Mouse (Mus musculus): ENCODE measurements around the gene Wbp1.

Wbp1 gene

GRCm38 (mm10) chr6:83127419-83127818 is 6.1 kb upstream of the Wbp1 start:
- no peaks in the 10 kb centered on the region for H3K27me3 ChIP-seq (ENCODE audit: insufficient read depth, low read length)
- TF ChIP-seq CTCF (conservative IDR thresholded peaks at IDR 0.05; ENCODE audit: low read length) (peak; percentile 62), POU5F1 (IDR thresholded peaks at IDR 0.05; ENCODE audit: borderline replicate concordance, low read length) (no peak), NANOG (IDR thresholded peaks at IDR 0.05; ENCODE audit: borderline replicate concordance, low read length) (no peak)

DNA sequence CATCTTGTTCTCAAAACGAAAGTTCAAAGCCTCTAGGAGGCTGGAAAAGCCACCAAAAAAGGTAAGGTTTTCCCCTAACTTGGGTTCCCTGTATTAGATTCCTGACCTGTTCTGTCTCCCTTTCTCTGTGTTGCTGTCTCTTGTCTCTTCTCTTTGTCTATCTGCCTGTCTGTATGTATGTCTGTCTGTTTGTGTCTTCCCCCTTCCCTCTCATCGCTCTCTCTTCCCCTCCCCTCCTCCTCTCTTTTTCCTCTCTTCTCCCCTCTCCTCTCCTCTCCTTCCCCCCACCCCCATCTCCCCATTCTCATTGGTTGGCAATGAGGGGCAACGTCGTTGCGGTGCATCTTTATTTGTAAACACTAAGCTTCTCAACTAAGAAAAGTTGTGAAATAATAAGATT is 4.0 kb upstream of the Wbp1 start, which contains the start of gene Ino80b:
Ino80b (minus strand) TSS at position 101 of the 400 bp plus-strand sequence.
- H3K36me3 ChIP-seq (ENCODE audit: insufficient read depth, low read length), result peaks cover 12% of the 10 kb centered on the region
- H3K4me3 ChIP-seq (replicated peaks; ENCODE audit: low read length), result peak within 1 kb of the TSS; percentile 91
- no peaks in the 10 kb centered on the region for H3K27me3 ChIP-seq (ENCODE audit: insufficient read depth, low read length)
- peaks cover 39% of the 10 kb centered on the region for H3K4me1 ChIP-seq (replicated peaks; ENCODE audit: low read depth, low read length)
- no peaks in the 10 kb centered on the region for H3K9me3 ChIP-seq (ENCODE audit: low read length)
- TF ChIP-seq POU5F1 (IDR thresholded peaks at IDR 0.05; ENCODE audit: borderline replicate concordance, low read length), result no peak
- TF ChIP-seq CTCF (conservative IDR thresholded peaks at IDR 0.05; ENCODE audit: low read length), result no peak
- no peak for TF ChIP-seq NANOG (IDR thresholded peaks at IDR 0.05; ENCODE audit: borderline replicate concordance, low read length)

More at GRCm38 (mm10) chr6:83127419-83127818, 6.1 kb upstream of the Wbp1 start:
- Histone ChIP-seq H3K36me3 (ENCODE audit: insufficient read depth, low read length) (peaks cover 12% of the 10 kb centered on the region), H3K4me1 (replicated peaks; ENCODE audit: low read depth, low read length) (peaks cover 48% of the 10 kb centered on the region), H3K4me3 (replicated peaks; ENCODE audit: low read length) (no peak overlapping the region), H3K9me3 (ENCODE audit: low read length) (no peaks in the 10 kb centered on the region)

- peaks cover 13% of the 10 kb centered on the region for H3K36me3 ChIP-seq (ENCODE audit: insufficient read depth, low read length)
- H3K4me3 ChIP-seq (replicated peaks; ENCODE audit: low read length), result peak overlapping the region; percentile 91
- no peaks in the 10 kb centered on the region for H3K27me3 ChIP-seq (ENCODE audit: insufficient read depth, low read length)
- no peak for TF ChIP-seq CTCF (conservative IDR thresholded peaks at IDR 0.05; ENCODE audit: low read length)
- no peak for TF ChIP-seq POU5F1 (IDR thresholded peaks at IDR 0.05; ENCODE audit: borderline replicate concordance, low read length)
- TF ChIP-seq NANOG (IDR thresholded peaks at IDR 0.05; ENCODE audit: borderline replicate concordance, low read length), result no peak
- H3K9me3 ChIP-seq (ENCODE audit: low read length), result no peaks in the 10 kb centered on the region
- peaks cover 44% of the 10 kb centered on the region for H3K4me1 ChIP-seq (replicated peaks; ENCODE audit: low read depth, low read length)
Measured at GRCm38 (mm10) chr6:83124851-83125312, 3.5 kb upstream of the Wbp1 start.

- H3K4me1 ChIP-seq (replicated peaks; ENCODE audit: low read depth, low read length), result peaks cover 60% of the 10 kb centered on the region
- no peaks in the 10 kb centered on the region for H3K9me3 ChIP-seq (ENCODE audit: low read length)
- no peaks in the 10 kb centered on the region for H3K27me3 ChIP-seq (ENCODE audit: insufficient read depth, low read length)
- peaks cover 32% of the 10 kb centered on the region for H3K36me3 ChIP-seq (ENCODE audit: insufficient read depth, low read length)
- TF ChIP-seq NANOG (IDR thresholded peaks at IDR 0.05; ENCODE audit: borderline replicate concordance, low read length) (no peak), CTCF (conservative IDR thresholded peaks at IDR 0.05; ENCODE audit: low read length) (no peak), POU5F1 (IDR thresholded peaks at IDR 0.05; ENCODE audit: borderline replicate concordance, low read length) (no peak)
- 0 out of 2 replicates have a peak overlapping the region, but pooled peaks have one; percentile 91 for H3K4me3 ChIP-seq (replicated peaks; ENCODE audit: low read length)
Measured at GRCm38 (mm10) chr6:83122961-83123360, 1.6 kb upstream of the Wbp1 start.

DNA sequence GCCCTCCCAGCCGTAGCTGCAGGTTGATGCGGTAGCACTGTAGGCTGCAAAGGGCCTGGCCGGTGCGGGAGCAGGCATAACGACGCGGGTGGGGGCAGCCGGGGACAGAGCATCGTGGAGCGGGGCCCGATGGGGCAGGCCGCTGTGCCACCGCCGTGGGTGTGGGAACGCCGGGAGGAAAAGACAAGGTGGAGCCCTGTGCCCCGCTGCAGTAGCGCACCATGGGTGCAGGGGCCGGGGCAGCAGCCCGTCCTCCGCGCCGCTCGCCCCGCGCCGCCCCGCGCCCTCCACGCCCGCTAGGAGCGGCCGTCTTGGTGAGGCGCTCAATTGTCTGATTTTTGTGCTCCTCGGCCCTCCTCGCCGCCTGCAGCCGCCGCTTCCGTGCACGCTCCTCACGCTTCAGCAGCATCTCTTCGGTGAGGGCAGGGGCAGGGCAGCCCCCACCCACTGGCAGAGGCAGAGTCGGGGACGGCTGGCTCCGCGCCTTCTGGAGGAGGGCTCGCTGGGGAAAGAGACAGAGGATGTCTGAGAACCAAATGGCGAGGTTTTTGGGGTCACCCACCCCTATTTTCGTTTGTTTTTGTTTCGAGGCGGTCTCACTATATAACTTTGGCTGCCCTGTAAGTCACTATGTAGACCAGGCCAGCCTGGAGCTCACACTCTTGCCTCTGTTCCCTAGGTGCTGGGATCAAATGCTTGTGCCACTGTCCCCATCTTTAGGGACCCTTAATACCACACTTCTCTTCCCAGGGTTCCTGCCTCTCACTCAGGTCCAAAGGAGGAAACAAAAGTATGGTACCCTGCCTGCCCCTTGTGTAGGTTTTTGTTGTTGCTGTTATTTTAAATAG is 728 bp upstream of the Wbp1 start:
- no peaks in the 10 kb centered on the region for H3K27me3 ChIP-seq (ENCODE audit: insufficient read depth, low read length)
- peaks cover 40% of the 10 kb centered on the region for H3K36me3 ChIP-seq (ENCODE audit: insufficient read depth, low read length)

DNA sequence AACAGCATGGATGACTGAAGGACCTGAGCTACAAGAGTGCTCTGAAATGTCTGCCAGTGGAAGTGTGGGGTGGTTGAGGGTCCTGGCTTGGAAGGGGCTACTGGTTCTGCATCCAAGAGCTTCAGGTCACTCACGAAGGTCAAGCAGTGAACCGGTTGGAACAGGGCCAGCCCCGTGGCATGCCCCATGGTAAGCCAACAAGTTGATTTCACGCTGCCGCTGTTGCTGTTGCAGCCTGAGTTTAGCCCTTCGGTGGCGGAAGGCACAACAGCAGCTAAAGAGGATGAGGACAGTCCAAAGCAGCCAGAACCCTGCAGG is 1.7 kb downstream of the Wbp1 start:
- peaks cover 48% of the 10 kb centered on the region for H3K36me3 ChIP-seq (ENCODE audit: insufficient read depth, low read length)
- TF ChIP-seq NANOG (IDR thresholded peaks at IDR 0.05; ENCODE audit: borderline replicate concordance, low read length) (no peak), CTCF (conservative IDR thresholded peaks at IDR 0.05; ENCODE audit: low read length) (no peak), POU5F1 (IDR thresholded peaks at IDR 0.05; ENCODE audit: borderline replicate concordance, low read length) (no peak)
- H3K4me3 ChIP-seq (replicated peaks; ENCODE audit: low read length), result peak overlapping the region; percentile 91; the same call in 1 of the 2 replicates

More for the DNA sequence above, 728 bp upstream of the Wbp1 start:
- H3K4me1 ChIP-seq (replicated peaks; ENCODE audit: low read depth, low read length), result peaks cover 67% of the 10 kb centered on the region
- peak overlapping the region; percentile 91 for H3K4me3 ChIP-seq (replicated peaks; ENCODE audit: low read length)
- H3K9me3 ChIP-seq (ENCODE audit: low read length), result no peaks in the 10 kb centered on the region
- TF ChIP-seq CTCF (conservative IDR thresholded peaks at IDR 0.05; ENCODE audit: low read length), result no peak
- TF ChIP-seq NANOG (IDR thresholded peaks at IDR 0.05; ENCODE audit: borderline replicate concordance, low read length), result no peak
- no peak for TF ChIP-seq POU5F1 (IDR thresholded peaks at IDR 0.05; ENCODE audit: borderline replicate concordance, low read length)

DNA sequence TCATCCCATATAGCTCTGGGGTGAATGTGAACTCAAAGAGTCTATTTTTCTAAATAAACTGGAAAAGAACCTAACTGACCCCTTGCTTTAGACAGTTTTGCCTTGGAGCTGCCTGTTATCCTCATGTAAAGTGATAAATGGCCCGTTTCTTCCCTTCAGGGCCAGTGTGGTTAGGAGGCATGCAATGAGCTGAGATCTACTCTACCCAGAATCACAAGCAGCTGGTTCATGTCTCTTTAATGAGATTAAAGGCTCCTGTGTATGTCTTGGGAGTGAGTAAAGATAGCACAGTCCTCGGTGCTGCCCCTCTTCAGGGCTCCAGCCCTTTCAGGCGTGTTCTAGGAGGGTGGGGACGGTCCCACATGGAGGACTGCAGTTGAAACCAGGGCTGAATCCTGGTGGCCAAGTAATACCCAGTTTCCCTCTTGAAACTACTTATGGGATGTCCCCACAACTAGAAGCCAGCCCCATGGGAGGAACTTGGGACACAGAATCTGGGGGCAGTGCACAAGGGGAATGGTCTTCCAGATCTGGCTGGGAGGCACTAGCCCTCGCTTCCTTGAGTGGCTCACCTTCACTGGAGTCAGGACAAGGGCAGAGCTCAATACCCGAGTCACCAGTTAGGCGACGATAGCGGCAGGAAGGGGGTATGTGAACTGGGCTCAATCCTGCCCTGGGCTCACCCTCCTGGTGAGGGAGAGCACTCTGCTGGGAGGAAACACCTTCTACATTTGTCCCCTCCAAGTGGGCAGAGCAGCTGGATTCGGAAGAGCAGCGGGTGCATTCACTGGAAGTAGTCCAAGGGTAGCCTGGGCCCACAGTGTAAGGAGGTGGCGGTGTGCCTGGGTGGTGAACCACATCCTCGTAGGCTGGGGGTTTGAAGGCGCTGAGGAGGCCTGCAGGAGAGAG is 2.3 kb downstream of the Wbp1 start:
- TF ChIP-seq CTCF (conservative IDR thresholded peaks at IDR 0.05; ENCODE audit: low read length) (no peak), POU5F1 (IDR thresholded peaks at IDR 0.05; ENCODE audit: borderline replicate concordance, low read length) (no peak), NANOG (IDR thresholded peaks at IDR 0.05; ENCODE audit: borderline replicate concordance, low read length) (no peak)
- Histone ChIP-seq H3K27me3 (ENCODE audit: insufficient read depth, low read length) (no peaks in the 10 kb centered on the region), H3K4me1 (replicated peaks; ENCODE audit: low read depth, low read length) (peaks cover 73% of the 10 kb centered on the region)

More for the DNA sequence above, 1.7 kb downstream of the Wbp1 start:
- Histone ChIP-seq H3K4me1 (replicated peaks; ENCODE audit: low read depth, low read length) (peaks cover 73% of the 10 kb centered on the region), H3K9me3 (ENCODE audit: low read length) (no peaks in the 10 kb centered on the region), H3K27me3 (ENCODE audit: insufficient read depth, low read length) (no peaks in the 10 kb centered on the region)

GRCm38 (mm10) chr6:83118369-83118768 is 3.0 kb downstream of the Wbp1 start:
- H3K4me1 ChIP-seq (replicated peaks; ENCODE audit: low read depth, low read length), result peaks cover 71% of the 10 kb centered on the region
- no peak overlapping the region for H3K4me3 ChIP-seq (replicated peaks; ENCODE audit: low read length)
- TF ChIP-seq POU5F1 (IDR thresholded peaks at IDR 0.05; ENCODE audit: borderline replicate concordance, low read length) (no peak), NANOG (IDR thresholded peaks at IDR 0.05; ENCODE audit: borderline replicate concordance, low read length) (no peak), CTCF (conservative IDR thresholded peaks at IDR 0.05; ENCODE audit: low read length) (no peak)
- H3K27me3 ChIP-seq (ENCODE audit: insufficient read depth, low read length), result no peaks in the 10 kb centered on the region
- no peaks in the 10 kb centered on the region for H3K9me3 ChIP-seq (ENCODE audit: low read length)
- peaks cover 42% of the 10 kb centered on the region for H3K36me3 ChIP-seq (ENCODE audit: insufficient read depth, low read length)

More for the DNA sequence above, 2.3 kb downstream of the Wbp1 start:
- Histone ChIP-seq H3K36me3 (ENCODE audit: insufficient read depth, low read length) (peaks cover 48% of the 10 kb centered on the region), H3K9me3 (ENCODE audit: low read length) (no peaks in the 10 kb centered on the region), H3K4me3 (replicated peaks; ENCODE audit: low read length) (0 out of 2 replicates have a peak overlapping the region, but pooled peaks have one; percentile 3)
